Mouse (Mus musculus) thymus, adult 2 months (tissue): ENCODE data around the gene Usp2.

ENCODE experiments used
- CTCF ChIP-seq: fragments of 200-500 bp; IDR thresholded peaks from 2 replicates; pipeline ENCODE4 v1.5.1; 2012; ENCODE audit warnings: mild to moderate bottlenecking, control low read depth, low read length, moderate library complexity, borderline replicate concordance; ENCODE audit not compliant: control insufficient read depth, poor library complexity, insufficient read depth; ENCODE audit errors: extremely low read depth
- POLR2A ChIP-seq: fragments of 200-500 bp; IDR thresholded peaks from 2 replicates; pipeline ENCODE4 v1.6.1; 2012; ENCODE audit warnings: mild to moderate bottlenecking, low read length, control low read depth, moderate library complexity; ENCODE audit not compliant: control insufficient read depth, poor library complexity, insufficient read depth; ENCODE audit errors: extremely low read depth

GRCm38 (mm10) chr9:44144023-44144717 lies 77.3 kb downstream of the Usp2 start:
- TF ChIP-seq POLR2A: no peak
- TF ChIP-seq CTCF: no peak
